Mouse (Mus musculus): Measurements from ENCODE around the gene Tlr9. TPM values are rescaled to one million over a fixed set of nuclear protein-coding genes. Genes with fewer than 3 reads are reported as not detected.

Gene Tlr9
- polyA plus RNA-seq, 1 experiment from 2014 or later: 0.07 TPM

DNA sequence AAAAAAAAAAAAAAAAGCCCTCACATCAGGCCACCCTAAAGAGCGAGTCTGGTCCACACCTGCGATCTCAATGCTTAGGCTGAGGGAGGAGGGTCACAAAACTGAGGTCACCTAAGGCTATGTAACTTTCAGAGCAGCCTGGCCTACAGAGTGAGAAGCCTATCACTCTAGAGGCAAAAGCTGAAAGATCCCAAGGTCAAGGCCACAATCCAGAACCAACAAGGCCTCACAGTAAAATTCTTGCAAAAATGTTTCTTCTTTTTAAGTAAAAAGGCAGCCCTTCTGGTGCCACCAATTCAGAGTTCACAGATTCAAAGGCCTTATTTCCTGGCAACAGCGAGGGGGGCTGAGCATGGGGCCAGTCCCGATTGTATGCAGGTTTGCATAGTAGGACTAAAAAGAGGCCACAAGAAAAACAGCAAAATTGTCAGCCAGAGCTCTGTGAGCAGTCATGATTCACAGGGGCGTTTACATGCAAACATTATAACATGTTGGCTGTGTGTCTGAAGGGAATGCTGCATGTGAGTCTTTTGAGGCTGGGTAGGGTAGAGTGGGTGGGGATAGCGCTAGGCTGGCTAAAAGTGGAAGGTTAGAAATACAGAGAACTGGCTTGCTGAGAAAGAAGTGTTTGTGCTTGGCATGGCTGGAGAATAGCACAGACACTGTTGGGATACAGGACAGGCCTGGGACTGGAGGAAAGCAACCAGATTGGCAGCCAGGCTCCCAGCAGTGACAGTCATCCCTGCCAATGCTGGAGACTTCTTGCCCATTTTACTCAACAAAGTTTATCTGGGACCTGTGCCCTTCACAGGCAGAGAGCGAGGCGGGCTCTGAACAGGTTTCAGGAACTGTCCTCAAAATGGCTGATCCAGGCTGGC lies 28.2 kb upstream of the Tlr9 start:
- Histone ChIP-seq H3K27me3 (ENCODE audit: insufficient read depth, low read length) (no peaks in the 10 kb centered on the region), H3K4me3 (replicated peaks; ENCODE audit: low read depth, low read length) (no peak overlapping the region), H3K36me3 (ENCODE audit: insufficient read depth, low read length) (peaks cover 28% of the 10 kb centered on the region), H3K27ac (no peak overlapping the region), H3K9ac (ENCODE audit: low read depth, low read length) (no peak overlapping the region), H3K9me3 (replicated peaks; ENCODE audit: low read length) (no peaks in the 10 kb centered on the region), H3K4me2 (ENCODE audit: low read length) (no peak overlapping the region), H3K4me1 (replicated peaks; ENCODE audit: insufficient read depth, low read length) (peaks cover 8% of the 10 kb centered on the region)
- DNase-seq (ENCODE audit: low spot score) (no peak), ATAC-seq (replicated peaks; ENCODE audit: low FRiP score, low read depth) (no peak)
- WGBS: 85% methylated on average over 8 of the region's 8 CpGs
- no peak for TF ChIP-seq CTCF (IDR thresholded peaks at IDR 0.05; ENCODE audit: low read depth)

DNA sequence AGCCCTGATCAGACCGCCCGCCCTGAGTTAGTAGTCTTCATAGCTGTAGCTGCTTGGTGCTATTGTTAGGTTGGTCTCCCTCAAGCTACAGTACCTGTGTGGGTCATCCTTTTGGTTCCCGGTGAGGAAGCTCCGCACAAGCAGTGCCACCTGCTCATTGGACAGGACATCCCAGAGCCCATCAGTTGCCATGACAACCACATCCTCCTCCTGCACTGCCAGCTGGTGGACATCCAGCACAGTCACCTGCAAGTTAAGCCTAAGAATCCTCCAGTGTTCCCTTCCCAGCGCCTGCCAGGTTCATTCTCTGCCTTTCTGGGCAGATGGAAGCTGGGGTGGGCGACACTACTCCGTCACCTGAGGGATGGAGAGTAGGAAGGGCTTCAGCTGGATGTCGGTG lies 26.7 kb upstream of the Tlr9 start:
- Histone ChIP-seq H3K4me2 (ENCODE audit: low read length) (no peak overlapping the region), H3K9ac (ENCODE audit: low read depth, low read length) (no peak overlapping the region), H3K36me3 (ENCODE audit: insufficient read depth, low read length) (peaks cover 13% of the 10 kb centered on the region), H3K4me3 (replicated peaks; ENCODE audit: low read depth, low read length) (no peak overlapping the region), H3K4me1 (replicated peaks; ENCODE audit: insufficient read depth, low read length) (peaks cover 11% of the 10 kb centered on the region), H3K27ac (no peak overlapping the region), H3K9me3 (replicated peaks; ENCODE audit: low read length) (no peaks in the 10 kb centered on the region), H3K27me3 (ENCODE audit: insufficient read depth, low read length) (no peaks in the 10 kb centered on the region)
- DNase-seq (ENCODE audit: low spot score) (no peak), ATAC-seq (replicated peaks; ENCODE audit: low FRiP score, low read depth) (no peak)
- 90% methylated on average over 8 of the region's 8 CpGs for WGBS
- no peak for TF ChIP-seq CTCF (IDR thresholded peaks at IDR 0.05; ENCODE audit: low read depth)

DNA sequence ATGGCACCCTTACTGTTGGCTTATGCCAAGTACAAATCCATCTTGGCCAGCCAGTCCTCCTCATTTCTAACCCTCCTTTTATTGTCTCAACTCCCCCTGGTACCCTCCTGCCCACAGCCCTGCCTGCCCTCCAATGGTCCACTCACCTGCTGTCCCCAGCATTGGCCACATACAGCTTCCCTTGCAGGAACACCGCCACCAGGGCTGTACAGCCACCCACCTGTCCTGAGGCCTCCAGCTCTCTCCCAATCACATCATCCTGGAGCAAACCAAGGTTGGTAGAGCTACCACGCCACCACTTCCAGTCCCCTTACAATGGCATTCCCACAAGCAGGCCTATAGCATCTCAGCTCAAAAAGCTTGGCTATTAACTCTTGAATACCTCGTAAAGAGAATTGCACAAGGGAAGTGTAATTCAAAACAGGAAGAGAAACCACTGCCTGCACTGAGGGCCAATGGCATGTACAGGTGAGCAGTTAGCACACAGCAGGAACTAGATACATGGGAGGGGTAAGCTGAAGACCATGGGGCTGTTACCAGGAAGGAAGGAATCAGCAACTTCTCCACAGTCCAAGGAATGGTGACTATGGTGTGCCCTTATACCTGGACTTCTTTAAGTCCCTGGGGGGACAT lies 25.2 kb upstream of the Tlr9 start:
- Histone ChIP-seq H3K9ac (ENCODE audit: low read depth, low read length) (no peak overlapping the region), H3K36me3 (ENCODE audit: insufficient read depth, low read length) (peaks cover 2% of the 10 kb centered on the region; the same call in 1 of the 2 replicates), H3K27ac (no peak overlapping the region), H3K9me3 (replicated peaks; ENCODE audit: low read length) (no peaks in the 10 kb centered on the region), H3K4me2 (ENCODE audit: low read length) (no peak overlapping the region), H3K4me1 (replicated peaks; ENCODE audit: insufficient read depth, low read length) (peaks cover 12% of the 10 kb centered on the region), H3K4me3 (replicated peaks; ENCODE audit: low read depth, low read length) (no peak overlapping the region), H3K27me3 (ENCODE audit: insufficient read depth, low read length) (no peaks in the 10 kb centered on the region)
- DNase-seq (ENCODE audit: low spot score) (no peak), ATAC-seq (replicated peaks; ENCODE audit: low FRiP score, low read depth) (no peak)
- WGBS: 83% methylated on average over 3 of the region's 3 CpGs
- TF ChIP-seq CTCF (IDR thresholded peaks at IDR 0.05; ENCODE audit: low read depth): no peak

DNA sequence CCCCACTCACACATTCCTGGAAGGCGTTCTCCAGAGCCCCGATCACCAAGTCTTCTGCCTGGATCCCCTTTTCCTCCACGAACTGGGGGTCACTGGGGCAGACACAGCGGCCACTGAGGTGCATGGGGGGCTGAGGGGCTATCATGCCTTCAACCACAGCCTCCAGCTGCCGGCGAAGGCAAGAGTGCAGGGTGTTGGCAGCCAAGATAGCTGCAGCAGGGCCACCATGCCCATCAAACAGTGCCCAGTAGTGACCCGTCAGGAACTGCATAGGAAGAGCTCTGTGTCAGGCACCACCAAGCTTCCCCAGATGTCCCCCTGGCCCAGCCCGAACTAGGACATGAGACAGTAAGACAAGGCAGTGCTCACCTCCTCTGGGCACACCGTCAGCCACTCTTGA lies 24.7 kb upstream of the Tlr9 start:
- 0 out of 2 replicates have a peak overlapping the region, but pooled peaks have one; percentile 72 for H3K4me2 ChIP-seq (ENCODE audit: low read length)
- DNase-seq (ENCODE audit: low spot score) (no peak), ATAC-seq (replicated peaks; ENCODE audit: low FRiP score, low read depth) (no peak)
- H3K4me1 ChIP-seq (replicated peaks; ENCODE audit: insufficient read depth, low read length): peaks cover 14% of the 10 kb centered on the region
- H3K36me3 ChIP-seq (ENCODE audit: insufficient read depth, low read length): peaks cover 2% of the 10 kb centered on the region; the same call in 1 of the 2 replicates
- H3K4me3 ChIP-seq (replicated peaks; ENCODE audit: low read depth, low read length): no peak overlapping the region; the same call in 1 of the 2 replicates
- no peak for TF ChIP-seq CTCF (IDR thresholded peaks at IDR 0.05; ENCODE audit: low read depth)
- H3K27ac ChIP-seq: no peak overlapping the region
- H3K9ac ChIP-seq (ENCODE audit: low read depth, low read length): no peak overlapping the region
- H3K9me3 ChIP-seq (replicated peaks; ENCODE audit: low read length): no peaks in the 10 kb centered on the region
- H3K27me3 ChIP-seq (ENCODE audit: insufficient read depth, low read length): no peaks in the 10 kb centered on the region
- 92% methylated on average over 9 of the region's 9 CpGs for WGBS

DNA sequence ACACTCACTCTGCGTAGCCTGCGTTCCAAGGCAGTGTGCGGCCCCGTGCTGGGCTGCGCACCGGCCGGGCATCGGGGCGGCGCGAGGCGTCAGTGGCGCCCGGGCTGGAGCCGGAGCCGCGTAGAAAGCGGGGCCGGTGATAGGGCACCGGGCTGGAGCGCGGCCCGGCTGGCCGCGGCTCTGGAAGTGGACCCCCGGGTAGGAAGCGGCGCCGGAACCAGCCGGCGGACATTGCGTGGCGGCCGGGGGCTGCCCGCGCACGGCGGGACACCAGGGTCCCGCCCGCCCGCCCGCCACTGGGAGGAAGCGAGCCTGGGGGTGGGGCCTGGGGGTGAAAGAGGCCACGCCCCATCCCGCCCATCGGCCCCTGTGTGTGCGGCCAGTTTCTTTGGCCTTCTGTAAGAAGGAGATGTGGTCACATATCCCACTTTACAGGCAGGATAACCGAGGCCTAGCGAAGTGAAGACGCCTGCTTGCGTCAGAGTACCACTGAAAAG lies 23.4 kb upstream of the Tlr9 start:
- WGBS: 3% methylated on average over 37 of the region's 51 CpGs
- Histone ChIP-seq H3K4me2 (ENCODE audit: low read length) (peak overlapping the region; percentile 72), H3K9me3 (replicated peaks; ENCODE audit: low read length) (no peaks in the 10 kb centered on the region), H3K36me3 (ENCODE audit: insufficient read depth, low read length) (peaks cover 2% of the 10 kb centered on the region; the same call in 1 of the 2 replicates), H3K9ac (ENCODE audit: low read depth, low read length) (peak overlapping the region; percentile 63), H3K4me1 (replicated peaks; ENCODE audit: insufficient read depth, low read length) (peaks cover 21% of the 10 kb centered on the region), H3K4me3 (replicated peaks; ENCODE audit: low read depth, low read length) (peak overlapping the region; percentile 68), H3K27me3 (ENCODE audit: insufficient read depth, low read length) (no peaks in the 10 kb centered on the region), H3K27ac (peak overlapping the region; percentile 64)
- no peak for TF ChIP-seq CTCF (IDR thresholded peaks at IDR 0.05; ENCODE audit: low read depth)
- peak; percentile 52 for ATAC-seq (replicated peaks; ENCODE audit: low FRiP score, low read depth)
- peak; percentile 80 for DNase-seq (ENCODE audit: low spot score)

GRCm38 (mm10) chr9:106199535-106200272 lies 22.7 kb upstream of the Tlr9 start, which contains the start of gene Ppm1m:
Ppm1m (minus strand) TSS chr9:106199746.
- WGBS: 50% methylated on average over 18 of the region's 18 CpGs
- no peak for ATAC-seq (replicated peaks; ENCODE audit: low FRiP score, low read depth)

More at GRCm38 (mm10) chr9:106199535-106200272, 22.7 kb upstream of the Tlr9 start, which contains the start of gene Ppm1m:
- peak within 1 kb of the TSS; percentile 64 for H3K27ac ChIP-seq
- peaks cover 2% of the 10 kb centered on the region; the same call in 1 of the 2 replicates for H3K36me3 ChIP-seq (ENCODE audit: insufficient read depth, low read length)
- peak within 1 kb of the TSS; percentile 72 for H3K4me2 ChIP-seq (ENCODE audit: low read length)
- no peaks in the 10 kb centered on the region for H3K27me3 ChIP-seq (ENCODE audit: insufficient read depth, low read length)
- H3K4me1 ChIP-seq (replicated peaks; ENCODE audit: insufficient read depth, low read length): peaks cover 23% of the 10 kb centered on the region
- peak within 1 kb of the TSS; percentile 63 for H3K9ac ChIP-seq (ENCODE audit: low read depth, low read length)
- H3K9me3 ChIP-seq (replicated peaks; ENCODE audit: low read length): no peaks in the 10 kb centered on the region
- peak within 1 kb of the TSS; percentile 68 for H3K4me3 ChIP-seq (replicated peaks; ENCODE audit: low read depth, low read length)
- no peak for DNase-seq (ENCODE audit: low spot score)
- TF ChIP-seq CTCF (IDR thresholded peaks at IDR 0.05; ENCODE audit: low read depth): no peak

Data from kidney, postnatal 0 days (tissue).